Mouse (Mus musculus) ES-E14 (cell line): Measurements from ENCODE around the gene Angptl4.
"Not testable (repeated sequence)": the region's sequence is repeated elsewhere in the genome, so short reads cannot be mapped to it uniquely, and the experiment has no call there.

Experiments used
- CHD2 ChIP-seq: IDR thresholded peaks from 2 replicates; pipeline ENCODE4 v1.6.1; 2014; ENCODE audit warnings: mild to moderate bottlenecking, low read depth, low read length, inconsistent platforms
- HCFC1 ChIP-seq: IDR thresholded peaks from 2 replicates; pipeline ENCODE4 v1.6.1; 2012; ENCODE audit warnings: low read length, inconsistent platforms, borderline replicate concordance; ENCODE audit not compliant: insufficient read depth
- MAFK ChIP-seq: IDR thresholded peaks from 2 replicates; pipeline ENCODE4 v1.6.1; 2014; ENCODE audit warnings: mild to moderate bottlenecking, low read depth, low read length, inconsistent platforms; ENCODE audit not compliant: insufficient read depth
- ZC3H11A ChIP-seq: IDR thresholded peaks from 2 replicates; pipeline ENCODE4 v1.6.1; 2012; ENCODE audit warnings: low read depth, mild to moderate bottlenecking, inconsistent platforms, low read length, borderline replicate concordance

GRCm38 (mm10) chr17:33732556-33733083 is 49.0 kb downstream of the Angptl4 start:
- not testable (repeated sequence) for TF ChIP-seq HCFC1, ZC3H11A, MAFK, CHD2
